Mouse (Mus musculus) ES-CJ7 (cell line): ENCODE measurements around the gene Slc9a3r1.

Source experiments
- DNase-seq: peaks from one replicate; pipeline ENCODE4 v3.0.0; 2011; ENCODE audit warnings: low read depth, low spot score

Slc9a3r1 gene

DNA sequence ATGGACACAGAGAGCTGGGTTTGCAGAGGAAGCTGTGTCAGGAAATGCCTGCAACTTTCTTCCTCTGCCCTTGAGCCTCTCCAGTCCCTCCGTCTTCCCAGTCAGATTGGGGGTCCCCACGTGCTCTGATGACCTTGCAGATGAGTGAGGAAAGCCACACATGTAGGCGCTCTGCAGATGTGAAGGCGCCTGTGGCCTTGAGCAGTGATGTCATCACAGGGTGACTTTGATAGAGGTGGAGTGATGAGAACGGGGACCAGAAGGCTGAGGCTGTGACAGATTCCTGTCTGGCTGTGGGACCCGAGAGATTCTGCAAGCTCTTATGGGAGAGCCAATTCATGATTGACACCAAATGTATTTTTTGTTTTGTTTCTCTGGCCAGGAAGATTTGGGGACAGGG, 60.7 kb downstream of the Slc9a3r1 start:
- no peak for DNase-seq

DNA sequence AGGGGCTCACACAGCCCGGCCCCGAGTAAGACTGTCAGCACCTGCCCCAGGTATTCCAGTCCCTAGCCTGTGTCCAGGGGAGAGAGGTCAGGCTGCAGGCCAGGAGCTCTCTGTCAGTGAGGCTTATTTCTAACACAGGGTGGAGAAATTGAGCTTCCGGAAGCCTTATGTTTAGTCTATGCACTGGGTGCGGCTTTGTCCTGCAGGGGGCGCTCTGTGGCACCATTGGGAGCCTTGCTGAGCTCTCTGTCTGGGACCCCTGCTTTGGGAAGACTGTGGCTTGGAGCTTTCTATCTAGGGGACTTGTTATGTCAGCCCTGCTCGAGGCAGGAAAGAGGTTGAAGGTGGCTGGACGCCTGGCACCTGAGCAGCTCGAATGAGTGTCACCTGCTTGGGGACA, 61.7 kb downstream of the Slc9a3r1 start:
- peak; percentile 67 for DNase-seq

DNA sequence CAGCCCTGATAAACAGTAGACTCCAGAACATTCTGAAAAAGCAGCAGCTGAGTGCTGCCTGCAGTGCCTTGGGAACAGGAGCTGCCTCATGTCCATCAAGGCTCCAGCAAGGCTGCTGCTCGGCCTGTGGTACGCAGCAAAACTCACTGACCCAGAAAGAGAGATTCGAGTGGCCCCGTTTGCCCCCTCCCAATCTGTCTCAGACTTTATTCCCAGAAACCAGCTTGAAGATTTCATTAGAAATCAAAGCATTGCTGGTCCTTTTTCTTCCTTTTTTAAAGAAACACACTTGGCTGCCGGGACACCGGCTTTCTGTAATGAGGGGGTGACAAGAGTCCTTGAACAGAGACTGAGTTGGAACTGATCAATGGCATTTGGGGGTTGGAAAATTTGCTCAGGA, 62.2 kb downstream of the Slc9a3r1 start:
- no peak for DNase-seq

DNA sequence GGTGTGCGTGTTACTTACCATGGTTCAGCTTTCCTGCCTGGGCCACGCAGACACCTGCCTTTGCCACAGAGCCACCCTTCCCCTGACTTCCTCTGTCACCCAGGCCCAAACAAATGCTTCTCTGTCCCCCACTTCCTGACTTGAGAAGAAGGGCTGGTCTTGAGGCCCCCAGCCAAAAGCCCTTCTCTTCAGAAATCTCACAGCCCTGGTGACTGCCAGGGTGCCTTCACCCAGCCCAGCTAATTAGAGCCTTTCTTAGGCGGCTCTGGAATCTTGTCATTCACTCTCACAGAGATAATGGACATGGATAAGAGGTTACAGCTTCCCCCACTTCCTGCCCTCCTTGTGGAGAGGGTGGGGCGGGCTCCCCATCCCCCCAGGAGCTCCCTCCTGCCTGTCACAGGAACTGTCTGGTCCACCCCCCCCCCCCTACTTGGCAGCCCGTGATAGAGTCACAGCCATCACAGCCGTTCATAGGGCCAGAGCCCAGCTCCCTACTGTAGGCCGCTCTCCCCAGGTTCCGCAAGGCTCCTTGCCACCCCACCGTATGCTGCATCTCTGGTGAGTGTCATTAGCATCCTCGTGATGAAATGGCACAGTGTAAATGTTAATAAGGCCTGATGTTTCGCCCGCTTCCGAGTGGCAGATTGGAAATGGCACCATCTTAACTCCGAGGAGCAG, 63.8 kb downstream of the Slc9a3r1 start:
- peak; percentile 59 for DNase-seq

DNA sequence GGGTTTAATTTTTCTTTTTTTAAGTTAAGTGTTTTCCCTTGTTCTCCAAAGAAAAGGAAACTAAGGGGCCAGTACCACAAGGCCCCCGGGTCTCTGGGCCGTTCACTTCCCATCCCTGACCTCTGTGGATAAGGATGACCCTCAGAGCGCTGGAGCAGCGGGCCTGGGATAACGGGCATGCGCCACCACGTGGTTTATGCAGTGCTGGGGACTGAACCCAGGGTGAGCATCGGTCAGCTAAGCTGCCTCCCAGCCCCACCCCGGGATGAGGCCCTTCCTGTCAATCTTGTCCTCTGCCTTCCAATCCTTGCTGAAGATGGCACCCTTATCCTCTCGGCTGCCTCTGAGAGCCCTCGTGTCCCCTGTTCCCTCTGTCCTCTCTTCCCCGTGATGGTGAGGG, 64.5 kb downstream of the Slc9a3r1 start:
- no peak for DNase-seq

DNA sequence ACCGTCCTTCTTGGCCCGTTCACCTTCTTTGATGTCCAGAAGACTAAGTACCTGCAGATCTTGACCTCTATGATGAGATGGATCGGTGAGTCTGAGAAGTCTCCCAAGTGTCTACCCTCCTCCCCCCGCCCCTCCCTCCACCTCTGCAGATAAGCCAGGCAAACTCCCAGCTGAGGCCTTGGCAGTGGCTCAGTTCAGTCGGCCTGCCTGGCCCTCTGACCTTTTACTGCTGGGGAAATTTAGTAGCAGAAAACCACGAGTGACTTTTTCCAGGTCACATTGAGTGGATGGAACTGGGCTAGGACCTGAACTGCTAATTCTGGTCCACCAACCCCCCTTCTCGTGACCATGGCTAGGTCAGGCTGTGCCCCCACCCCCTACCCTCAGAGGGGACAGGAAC, 65.3 kb downstream of the Slc9a3r1 start:
- DNase-seq: no peak

DNA sequence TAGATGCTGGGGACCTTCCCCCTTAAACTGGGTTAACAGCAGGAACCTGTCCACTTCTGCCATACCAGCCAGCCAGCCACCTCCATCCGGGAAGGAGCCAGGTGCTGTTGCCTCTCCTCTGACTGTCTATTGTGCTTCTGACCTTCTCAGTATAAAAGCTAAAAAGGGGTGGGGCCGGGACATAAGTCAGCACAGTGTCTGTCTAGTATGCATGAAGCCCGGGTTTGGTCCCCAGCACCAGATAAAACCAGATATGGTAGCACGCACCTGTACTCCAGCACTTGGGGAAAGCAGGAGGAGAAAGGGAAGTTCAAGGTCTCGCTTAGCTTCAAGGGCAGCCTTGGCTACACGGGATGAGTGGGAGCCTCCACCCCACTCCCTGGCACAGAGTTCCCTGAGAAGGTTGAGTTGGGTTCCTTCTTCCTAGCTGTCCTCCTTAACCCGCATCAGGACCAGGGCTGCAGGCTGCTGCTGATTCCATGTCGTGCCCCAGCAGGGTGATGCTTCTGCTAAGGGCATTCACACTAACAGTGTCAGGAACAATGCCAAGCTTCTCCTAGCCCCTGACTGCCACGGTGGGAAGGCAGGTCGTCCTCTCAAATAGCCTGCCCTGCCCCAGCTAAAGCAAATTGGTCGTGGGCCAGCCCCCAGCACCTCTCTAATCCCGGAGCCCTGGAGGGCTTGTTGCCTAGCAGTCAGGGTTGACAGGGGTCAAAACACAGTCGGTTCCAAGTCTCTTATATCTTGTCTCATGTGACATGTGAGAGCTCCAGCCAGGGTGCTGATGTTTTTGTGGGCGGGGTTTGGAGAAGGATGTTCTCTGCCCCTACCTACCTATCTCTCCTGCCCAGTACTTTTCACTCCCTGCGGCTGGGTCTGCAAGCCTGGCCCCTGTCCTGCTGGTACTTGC, 66.1 kb downstream of the Slc9a3r1 start:
- DNase-seq: peak; percentile 90
